Mouse (Mus musculus): Measurements from ENCODE around the gene Ldha.
"Not testable (repeated sequence)": the region's sequence is repeated elsewhere in the genome, so short reads cannot be mapped to it uniquely, and the experiment has no call there.

Ldha gene

GRCm38 (mm10) chr7:46840787-46841525, at the start of gene Ldha:
Ldha (plus strand) TSS chr7:46841475.
- DNase-seq (ENCODE audit: low read depth in 1 of 2, low spot score in 2 of 2) = no peak

DNA sequence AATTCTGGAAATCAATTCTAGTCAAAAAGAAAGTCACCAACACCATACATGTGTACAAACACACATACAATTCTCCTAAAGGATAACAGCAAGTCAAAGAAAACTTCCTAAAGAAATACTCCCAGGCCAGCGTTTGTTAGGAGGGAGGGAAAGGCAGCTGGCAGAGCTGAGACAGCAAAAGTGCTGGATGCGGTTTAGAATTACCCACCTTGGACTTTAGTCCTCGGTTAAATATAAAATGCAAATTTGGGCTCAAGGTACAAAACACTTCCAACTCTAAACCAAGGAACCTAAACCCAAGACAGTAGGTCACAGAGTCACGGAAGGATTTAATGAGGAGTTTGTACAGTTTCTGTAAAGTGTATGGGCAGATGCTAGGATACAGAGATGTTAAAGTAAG, 47.4 kb upstream of the Ldha start:
- no peak for DNase-seq (ENCODE audit: low read depth in 1 of 2, low spot score in 2 of 2)

DNA sequence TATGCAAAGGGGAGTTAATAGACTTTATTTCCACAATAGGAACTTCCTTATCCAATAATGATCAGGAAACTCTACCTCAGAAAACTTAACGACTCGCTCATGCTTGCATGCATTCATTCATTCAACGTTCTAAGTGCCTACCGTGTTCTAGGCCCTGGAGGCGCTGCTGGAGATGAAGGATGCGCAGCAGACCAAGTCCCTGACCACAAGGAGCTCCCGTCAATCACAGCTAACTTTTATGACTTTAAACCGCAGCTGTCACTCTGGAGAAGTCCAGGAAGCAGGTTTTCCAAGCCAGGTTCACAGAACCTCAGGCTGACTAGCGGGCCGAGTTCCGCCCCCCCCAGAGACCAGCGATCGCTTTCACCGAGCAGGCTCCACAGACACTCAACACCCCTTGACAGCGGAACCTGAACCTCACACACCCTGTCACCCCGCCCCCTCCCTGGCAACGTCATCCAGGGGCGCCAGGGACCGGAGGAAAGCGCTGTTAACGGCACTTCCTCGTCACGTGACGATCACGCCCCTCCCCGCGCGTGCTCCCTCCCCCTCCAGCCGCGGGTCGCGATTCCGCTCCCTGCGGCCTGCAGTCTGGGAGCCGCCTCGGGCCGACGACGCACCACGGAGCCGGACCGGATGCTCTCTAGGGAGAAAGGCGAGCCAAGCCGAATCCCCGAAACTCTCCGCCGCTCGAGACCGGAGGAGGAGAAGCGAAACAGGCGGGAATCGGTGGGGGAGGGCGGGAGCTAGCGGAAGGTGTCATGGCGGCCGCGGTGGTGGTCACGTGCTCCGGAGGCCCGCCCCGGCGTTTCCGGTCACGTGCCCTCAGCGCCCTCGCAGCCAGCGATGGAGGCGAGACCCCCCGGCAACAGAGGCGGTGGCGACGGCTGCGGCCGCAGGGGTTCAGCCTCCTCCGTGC, 45.7 kb upstream of the Ldha start, which contains the start of the genes Hps5 and Gtf2h1:
Hps5 (minus strand) TSS at position 778 of the 919 bp plus-strand sequence.
Gtf2h1 (plus strand) TSS at position 817 of the 919 bp plus-strand sequence.
- peak; percentile 91 to 97 for DNase-seq (ENCODE audit: low read depth in 1 of 2, low spot score in 2 of 2)

DNA sequence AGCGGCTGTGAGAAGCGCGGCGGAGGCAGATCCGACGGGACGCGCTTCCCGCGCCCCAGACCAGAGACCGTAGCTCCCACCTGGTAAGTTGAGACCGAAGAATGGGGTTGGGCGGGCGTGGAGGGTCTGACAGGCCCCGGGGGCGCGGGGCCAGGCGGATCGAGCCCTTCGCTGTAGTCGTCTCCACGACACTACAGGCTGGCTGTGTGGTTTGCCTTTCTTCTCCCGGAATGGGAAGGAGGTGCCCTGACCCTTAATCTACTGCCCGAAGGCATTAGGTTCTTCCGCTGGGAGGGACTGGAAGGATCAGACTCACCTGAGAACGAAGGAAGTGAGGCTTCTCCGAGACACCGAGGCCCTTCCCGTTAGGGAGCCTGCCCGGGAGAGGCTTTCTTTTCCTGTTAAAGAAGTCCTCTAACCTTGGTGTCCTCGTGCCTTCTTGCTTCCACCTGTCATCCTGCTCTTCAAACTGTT, 45.0 kb upstream of the Ldha start:
- no peak for DNase-seq (ENCODE audit: low read depth in 1 of 2, low spot score in 2 of 2)

GRCm38 (mm10) chr7:46796779-46797178, 44.5 kb upstream of the Ldha start:
- no peak for DNase-seq (ENCODE audit: low read depth in 1 of 2, low spot score in 2 of 2)

GRCm38 (mm10) chr7:46810325-46810724, 30.9 kb upstream of the Ldha start:
- no peak for DNase-seq (ENCODE audit: low read depth in 1 of 2, low spot score in 2 of 2)

GRCm38 (mm10) chr7:46814012-46814411, 27.3 kb upstream of the Ldha start:
- no peak for DNase-seq (ENCODE audit: low read depth in 1 of 2, low spot score in 2 of 2)

DNA sequence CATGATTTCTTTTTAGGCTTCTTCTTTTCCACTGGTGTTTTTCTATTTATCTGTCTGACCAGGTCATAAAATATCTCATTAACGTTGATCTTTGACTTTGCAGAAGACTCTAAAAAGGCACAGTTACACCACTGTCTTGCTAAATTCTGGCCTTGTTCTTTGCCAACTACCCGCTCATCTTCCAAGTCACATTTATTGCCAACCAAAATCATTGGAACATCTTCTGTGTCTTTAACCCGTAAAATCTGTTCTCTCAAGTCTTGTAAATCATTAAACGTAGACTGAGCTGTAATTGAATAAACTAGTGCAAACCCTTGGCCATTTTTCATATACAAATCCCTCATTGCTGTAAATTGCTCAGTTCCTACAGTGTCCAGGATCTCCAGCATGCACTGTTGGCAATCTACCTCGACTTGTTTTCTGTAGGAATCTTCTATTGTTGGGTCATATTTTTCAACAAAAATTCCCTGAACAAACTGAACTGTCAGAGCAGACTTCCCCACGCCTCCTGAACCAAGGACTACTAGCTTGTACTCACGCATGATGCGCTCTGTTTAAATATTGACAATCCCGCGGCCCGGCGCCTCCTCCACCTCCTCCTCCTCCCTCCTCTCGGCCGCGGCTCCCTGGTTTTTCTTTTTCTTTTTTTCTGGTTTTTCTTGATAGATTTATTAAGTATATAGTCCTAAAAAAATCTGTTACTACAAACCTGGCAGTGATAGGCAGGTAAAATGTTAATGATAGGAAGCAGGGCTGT, 20.2 kb upstream of the Ldha start:
- DNase-seq (ENCODE audit: low read depth in 1 of 2, low spot score in 2 of 2) = not testable (repeated sequence)

DNA sequence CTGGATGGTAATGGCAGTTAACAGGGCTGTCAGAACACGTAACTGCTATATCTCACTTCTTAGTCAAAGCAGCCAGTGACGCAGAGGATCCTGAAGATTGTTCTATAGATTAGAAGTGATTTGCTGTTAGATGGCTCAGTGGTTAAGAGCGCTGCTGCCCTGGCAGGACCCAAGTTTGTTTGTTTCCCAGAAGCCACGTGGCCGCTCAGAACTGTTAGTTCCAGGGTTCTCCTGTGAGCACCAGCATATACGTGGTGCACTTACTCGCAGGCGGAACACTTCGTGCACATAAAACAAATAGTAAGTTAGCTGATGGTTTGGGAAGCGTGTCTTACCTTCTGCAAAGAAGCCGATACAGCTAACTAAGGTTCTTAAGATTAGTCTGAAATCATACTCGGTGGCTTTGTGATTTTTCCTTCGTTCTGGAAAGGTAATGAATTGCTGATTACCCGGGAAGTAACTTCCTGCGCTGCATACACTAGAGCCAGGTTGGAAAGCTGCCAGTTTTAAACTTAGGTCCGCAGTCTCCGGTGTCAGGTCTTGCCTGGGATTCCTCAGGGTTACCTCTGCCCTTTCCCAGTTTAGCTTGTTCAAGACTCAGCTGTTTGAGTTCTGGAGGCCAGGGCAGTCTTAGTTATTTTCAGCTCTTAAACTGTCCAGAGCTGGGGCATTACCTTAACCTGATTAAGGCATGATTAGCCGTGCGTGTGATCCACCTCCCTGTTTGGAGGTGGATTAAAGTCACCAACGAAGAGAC, 14.1 kb upstream of the Ldha start:
- DNase-seq (ENCODE audit: low read depth in 1 of 2, low spot score in 2 of 2) = no peak

GRCm38 (mm10) chr7:46827803-46828184, 13.5 kb upstream of the Ldha start:
- no peak for DNase-seq (ENCODE audit: low read depth in 1 of 2, low spot score in 2 of 2)

- DNase-seq (ENCODE audit: low read depth in 1 of 2, low spot score in 2 of 2) = no peak
Observed at GRCm38 (mm10) chr7:46829911-46830310, 11.4 kb upstream of the Ldha start.

DNA sequence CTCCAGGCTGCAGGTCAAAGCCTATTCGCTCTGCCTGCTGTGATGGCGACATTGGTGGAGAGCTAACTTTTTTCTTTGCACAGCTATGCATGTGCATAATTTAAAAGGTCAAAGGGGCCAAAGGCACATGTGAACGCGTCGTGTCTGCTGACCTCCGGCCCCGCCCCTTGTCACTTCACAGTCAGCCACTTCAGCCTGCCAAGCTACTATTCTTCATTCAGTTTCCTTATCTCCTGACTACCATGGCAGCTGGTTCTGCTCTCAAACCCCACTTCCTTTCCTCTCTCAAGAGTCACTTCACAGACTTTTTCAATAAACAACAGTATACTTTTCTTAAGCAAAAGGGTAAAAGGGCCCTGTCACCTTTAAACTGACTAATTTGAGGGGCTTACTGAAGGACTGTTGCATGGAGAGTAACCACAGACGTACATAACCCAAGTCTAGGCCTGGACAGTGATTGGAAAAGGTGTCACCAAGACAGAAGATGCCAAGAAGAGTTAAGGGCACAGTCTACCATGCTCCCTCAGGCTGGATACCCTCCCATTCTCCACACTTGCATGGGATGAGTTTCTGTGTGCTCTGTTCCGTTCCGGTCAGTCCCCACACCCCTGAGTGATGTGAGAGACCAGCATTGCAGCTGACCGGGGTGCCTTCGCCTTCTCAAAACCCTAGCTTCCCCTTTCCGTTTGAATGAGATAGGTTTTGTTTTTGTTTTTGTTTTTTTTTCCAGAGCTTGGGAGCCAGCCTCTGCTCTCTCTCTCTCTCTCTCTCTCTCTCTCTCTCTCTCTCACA, 10.3 kb upstream of the Ldha start:
- peak in 1 of 2 experiments; percentile 49 for DNase-seq (ENCODE audit: low read depth in 1 of 2, low spot score in 2 of 2)

GRCm38 (mm10) chr7:46831693-46832092, 9.6 kb upstream of the Ldha start:
- DNase-seq (ENCODE audit: low read depth in 1 of 2, low spot score in 2 of 2) = no peak

DNA sequence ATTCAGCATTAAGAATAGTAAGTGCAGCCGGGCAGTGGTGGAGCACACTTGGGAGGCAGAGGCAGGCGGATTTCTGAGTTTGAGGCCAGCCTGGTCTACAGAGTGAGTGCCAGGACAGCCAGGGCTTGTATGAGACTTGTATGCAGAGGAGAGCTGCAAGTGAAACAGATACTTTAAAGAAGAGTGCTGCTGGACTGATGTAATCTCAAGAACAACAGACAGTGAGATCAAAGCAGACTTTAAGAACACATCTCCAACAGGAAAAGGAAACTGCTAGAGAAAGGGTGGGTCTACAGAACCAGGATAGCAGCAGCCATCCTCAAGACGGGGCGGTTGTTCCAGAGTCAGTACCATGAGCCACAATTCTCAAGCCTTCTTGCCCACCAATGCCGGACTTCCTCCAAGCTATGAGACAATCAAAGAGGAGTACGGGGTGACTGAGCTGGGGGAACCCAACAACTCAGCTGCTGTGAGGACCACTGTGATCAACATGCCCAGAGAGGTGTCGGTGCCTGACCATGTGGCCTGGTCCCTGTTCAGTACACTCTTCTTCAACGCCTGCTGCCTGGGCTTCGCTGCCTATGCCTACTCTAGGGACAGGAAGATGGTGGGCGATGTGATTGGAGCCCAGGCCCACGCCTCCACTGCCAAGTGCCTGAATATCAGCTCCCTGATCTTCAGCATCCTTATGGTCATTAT, 9.0 kb upstream of the Ldha start:
- DNase-seq (ENCODE audit: low read depth in 1 of 2, low spot score in 2 of 2) = not testable (repeated sequence)

DNA sequence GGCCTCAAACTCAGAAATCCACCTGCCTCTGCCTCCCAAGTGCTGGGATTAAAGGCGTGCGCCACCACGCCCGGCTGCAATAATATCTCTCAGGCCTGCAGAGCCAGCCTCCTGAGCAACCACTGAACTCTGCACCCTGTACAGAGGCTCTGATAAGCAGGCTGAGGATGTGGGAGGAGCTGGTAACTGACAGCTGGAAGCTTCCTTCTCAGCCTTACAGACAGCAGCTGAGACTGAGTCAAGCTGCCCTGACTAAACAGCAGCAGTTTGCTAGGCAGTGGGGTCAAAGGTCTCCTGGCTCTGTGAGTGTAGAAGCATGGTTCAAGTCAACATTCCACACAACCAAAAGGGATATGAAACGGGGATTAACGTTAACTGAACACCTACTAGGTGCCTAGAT, 8.0 kb upstream of the Ldha start:
- no peak for DNase-seq (ENCODE audit: low read depth in 1 of 2, low spot score in 2 of 2)

DNA sequence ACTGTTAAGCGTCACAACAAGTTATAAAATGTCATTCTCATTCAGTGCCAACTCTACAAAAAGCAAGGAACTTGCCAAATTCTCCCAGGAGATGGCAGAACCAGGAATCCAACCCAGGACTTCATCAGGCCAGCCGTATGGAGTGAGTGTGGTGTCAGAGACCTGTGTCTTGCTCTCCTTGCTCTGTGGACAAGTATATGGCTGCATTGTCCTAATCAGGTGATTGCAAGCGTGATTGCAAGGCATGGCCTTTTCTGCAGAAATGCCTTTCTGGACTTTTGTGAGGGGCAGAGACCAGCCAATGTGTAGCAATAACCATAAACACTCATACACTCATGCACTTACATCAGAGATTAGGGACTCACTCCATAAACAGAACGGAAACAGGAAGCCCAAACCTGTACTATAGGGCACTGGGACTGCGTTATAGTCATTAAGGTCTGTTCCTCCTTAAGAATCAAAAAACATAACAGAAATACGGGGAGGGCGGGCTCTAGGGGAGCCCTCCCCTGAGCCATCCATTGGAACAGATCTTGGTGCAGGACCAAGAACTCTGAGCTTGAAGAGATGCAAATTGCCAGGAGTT, 7.5 kb upstream of the Ldha start:
- DNase-seq (ENCODE audit: low read depth in 1 of 2, low spot score in 2 of 2) = no peak

DNA sequence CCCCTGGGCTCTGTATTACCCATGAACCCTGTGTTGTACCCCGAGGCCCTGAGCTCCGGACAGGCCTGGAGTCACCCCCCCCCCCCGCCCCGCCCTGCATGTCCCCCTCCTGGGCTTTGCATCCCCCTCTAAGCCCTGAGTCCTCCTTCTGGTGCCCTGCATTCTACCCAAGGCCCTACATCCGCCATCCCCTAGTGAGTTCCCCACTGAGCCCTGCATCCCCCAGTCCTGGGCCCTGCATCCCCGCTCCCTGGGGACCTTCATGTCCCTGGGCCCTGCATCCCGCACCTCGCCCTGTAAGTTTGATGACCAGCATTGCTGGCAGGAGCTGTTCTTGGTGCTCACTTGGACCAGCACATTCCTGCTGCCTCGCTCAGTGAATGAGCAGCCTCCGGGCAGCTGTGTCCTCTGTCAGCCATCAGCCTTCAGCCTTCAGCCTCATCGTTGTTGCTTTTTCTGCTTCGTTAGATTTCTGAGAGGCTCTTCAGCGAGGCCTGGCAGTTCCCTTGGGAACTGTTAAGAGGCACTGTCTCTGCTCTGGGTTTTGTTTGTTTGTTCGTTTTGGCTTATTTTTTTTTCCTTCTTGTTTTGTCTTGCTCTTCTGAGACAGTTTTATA, 6.2 kb upstream of the Ldha start:
- DNase-seq (ENCODE audit: low read depth in 1 of 2, low spot score in 2 of 2) = no peak

- DNase-seq (ENCODE audit: low read depth in 1 of 2, low spot score in 2 of 2) = no peak
Observed at GRCm38 (mm10) chr7:46836357-46836756, 4.9 kb upstream of the Ldha start.

Data from monocyte, adult 2 months (primary cell).